Mouse (Mus musculus) lung, postnatal 0 days (tissue): ENCODE data around the gene Prg2.

Source experiments
- CTCF ChIP-seq: IDR thresholded peaks from 2 replicates; pipeline ENCODE4 v1.5.1; 2016; ENCODE audit warnings: antibody characterized with exemption, mild to moderate bottlenecking
- EP300 ChIP-seq: IDR thresholded peaks from 2 replicates; pipeline ENCODE4 v1.6.1; 2016; ENCODE audit warnings: antibody characterized with exemption, mild to moderate bottlenecking, control low read depth

GRCm38 (mm10) chr2:85009212-85009611 lies 29.0 kb downstream of the Prg2 start:
- no peak for TF ChIP-seq CTCF
- TF ChIP-seq EP300, result no peak
